Mouse (Mus musculus) heart, embryonic 13.5 days (tissue): ENCODE measurements at regions not wholly inside any gene's neighbourhood (a gene's known extent, or its start where the extent isn't known, plus 50 kb on each side); places are given as distances from the start of the nearest gene placed in this dataset.

Experiments
- ATAC-seq: fragments of 200-750 bp; cut with Nextera tagmentation; 2 replicates; pipeline ENCODE4 v1.8.0; 2017; ENCODE audit warnings: moderate TSS enrichment; ENCODE audit not compliant: insufficient number of reproducible peaks, low FRiP score, low TSS enrichment; ENCODE audit errors: extremely low read depth
- H3K27ac ChIP-seq: fragments of 300-500 bp; sonication (generic); replicated peaks from 2 replicates; pipeline ENCODE4 v1.5.1; 2015; ENCODE audit warnings: moderate library complexity, mild to moderate bottlenecking, inconsistent platforms
- H3K27me3 ChIP-seq: fragments of 300-500 bp; sonication (generic); replicated peaks from 2 replicates; pipeline ENCODE4 v1.6.1; 2015; ENCODE audit warnings: mild to moderate bottlenecking, inconsistent platforms
- H3K36me3 ChIP-seq: fragments of 300-500 bp; sonication (generic); 2 replicates; pipeline ENCODE4 v1.6.1; 2015; ENCODE audit warnings: mild to moderate bottlenecking, inconsistent platforms
- H3K4me1 ChIP-seq: fragments of 300-500 bp; sonication (generic); 2 replicates; pipeline ENCODE4 v1.6.1; 2015; ENCODE audit warnings: inconsistent platforms
- H3K4me2 ChIP-seq: fragments of 300-500 bp; sonication (generic); 2 replicates; pipeline ENCODE4 v1.6.1; 2015; ENCODE audit warnings: inconsistent platforms, mild to moderate bottlenecking, moderate library complexity
- H3K4me3 ChIP-seq: fragments of 300-500 bp; sonication (generic); 2 replicates; pipeline ENCODE4 v1.5.1; 2015; ENCODE audit warnings: moderate library complexity, mild to moderate bottlenecking, inconsistent platforms
- H3K9ac ChIP-seq: fragments of 300-500 bp; sonication (generic); 2 replicates; pipeline ENCODE4 v1.6.1; 2015; ENCODE audit warnings: inconsistent platforms, mild to moderate bottlenecking, moderate library complexity
- H3K9me3 ChIP-seq: fragments of 300-500 bp; sonication (generic); 2 replicates; pipeline ENCODE4 v1.6.1; 2016; ENCODE audit warnings: inconsistent platforms
- WGBS: fragments of 180-500 bp; shearing (Covaris S2); methylation state at CpG from one replicate; pipeline ENCODE4 v1.1.7; 2015; ENCODE audit warnings: mixed read lengths; 5-methylcytosine and 5-hydroxymethylcytosine counted together

- ATAC-seq: no peak
- Histone ChIP-seq H3K9me3 (peaks cover 6% of the 10 kb centered on the region), H3K27me3 (no peaks in the 10 kb centered on the region), H3K9ac (no peak overlapping the region), H3K36me3 (no peaks in the 10 kb centered on the region), H3K27ac (no peak overlapping the region), H3K4me2 (no peak overlapping the region), H3K4me1 (no peaks in the 10 kb centered on the region), H3K4me3 (no peak overlapping the region)
- 38% methylated on average over 3 of the region's 3 CpGs for WGBS
These were observed 220.1 kb upstream of the 9630041A04Rik start for GRCm38 (mm10) chr9:101641524-101641923.

DNA sequence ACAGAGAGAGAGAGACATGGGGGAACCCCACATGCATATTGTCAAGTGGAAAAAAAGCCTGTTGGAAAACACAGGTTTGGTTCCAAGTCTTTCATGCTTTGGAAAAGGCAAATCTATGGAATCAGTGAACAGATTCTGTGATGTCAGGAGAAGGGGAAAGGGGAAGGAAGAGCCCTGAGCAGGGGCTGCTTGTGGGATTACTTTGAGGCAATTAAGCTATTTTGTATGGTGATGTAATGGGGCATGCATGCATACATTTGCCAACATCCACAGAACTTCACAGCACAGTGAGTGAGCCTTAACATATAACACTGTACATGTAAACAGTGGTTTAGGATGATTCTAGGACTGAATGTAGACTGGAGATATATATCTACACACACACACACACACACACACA lies 221.0 kb upstream of the 9630041A04Rik start:
- Histone ChIP-seq H3K4me2 (no peak overlapping the region), H3K9me3 (peaks cover 6% of the 10 kb centered on the region), H3K36me3 (no peaks in the 10 kb centered on the region), H3K4me1 (no peaks in the 10 kb centered on the region), H3K27me3 (no peaks in the 10 kb centered on the region), H3K4me3 (no peak overlapping the region), H3K9ac (no peak overlapping the region), H3K27ac (no peak overlapping the region)
- ATAC-seq: no peak

GRCm38 (mm10) chr9:101616261-101616660 lies 245.4 kb upstream of the 9630041A04Rik start:
- peaks cover 9% of the 10 kb centered on the region; the same call in 1 of the 2 replicates for H3K4me1 ChIP-seq
- no peaks in the 10 kb centered on the region for H3K36me3 ChIP-seq
- no peaks in the 10 kb centered on the region for H3K27me3 ChIP-seq
- H3K9ac ChIP-seq: no peak overlapping the region
- WGBS: 51% methylated on average over 2 of the region's 2 CpGs
- no peak overlapping the region for H3K4me2 ChIP-seq
- H3K9me3 ChIP-seq: no peaks in the 10 kb centered on the region
- no peak for ATAC-seq
- no peak overlapping the region for H3K4me3 ChIP-seq
- no peak overlapping the region for H3K27ac ChIP-seq

DNA sequence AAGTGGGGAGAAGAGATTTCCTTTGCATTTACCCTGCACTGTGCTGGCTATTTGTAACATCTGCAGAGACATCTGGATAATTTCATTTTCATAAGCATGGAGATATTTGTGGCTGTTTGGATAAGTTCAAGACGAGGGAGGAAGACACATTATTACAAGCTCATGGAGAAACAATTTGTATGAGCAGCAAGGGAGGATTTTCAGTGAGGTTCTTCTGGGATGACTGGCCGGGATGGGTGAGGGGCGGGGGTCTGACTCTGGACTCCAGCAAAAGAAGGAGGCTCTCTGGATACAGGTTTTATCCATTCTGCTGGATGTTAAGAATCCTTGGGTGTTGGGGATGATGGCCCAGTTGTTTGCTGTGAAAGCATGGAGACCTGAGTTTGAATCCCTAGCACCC lies 246.5 kb upstream of the 9630041A04Rik start:
- Histone ChIP-seq H3K4me2 (no peak overlapping the region), H3K4me1 (peaks cover 7% of the 10 kb centered on the region; the same call in 1 of the 2 replicates), H3K9me3 (no peaks in the 10 kb centered on the region), H3K27ac (no peak overlapping the region), H3K4me3 (no peak overlapping the region), H3K36me3 (no peaks in the 10 kb centered on the region), H3K9ac (no peak overlapping the region), H3K27me3 (no peaks in the 10 kb centered on the region; the same call in 1 of the 2 replicates)
- 70% methylated on average over 3 of the region's 3 CpGs for WGBS
- no peak for ATAC-seq

GRCm38 (mm10) chr9:101613933-101614332 lies 247.7 kb upstream of the 9630041A04Rik start:
- Histone ChIP-seq H3K4me3 (no peak overlapping the region), H3K36me3 (no peaks in the 10 kb centered on the region), H3K27me3 (no peaks in the 10 kb centered on the region; the same call in 1 of the 2 replicates), H3K4me2 (no peak overlapping the region), H3K4me1 (peaks cover 7% of the 10 kb centered on the region; the same call in 1 of the 2 replicates), H3K9ac (no peak overlapping the region), H3K27ac (0 out of 2 replicates have a peak overlapping the region, but pooled peaks have one; percentile 15), H3K9me3 (no peaks in the 10 kb centered on the region)
- 61% methylated on average over 3 of the region's 3 CpGs for WGBS
- no peak for ATAC-seq

- Histone ChIP-seq H3K27me3 (no peaks in the 10 kb centered on the region; the same call in 1 of the 2 replicates), H3K4me3 (no peak overlapping the region), H3K36me3 (no peaks in the 10 kb centered on the region), H3K4me2 (no peak overlapping the region), H3K27ac (no peak overlapping the region), H3K4me1 (peaks cover 7% of the 10 kb centered on the region; the same call in 1 of the 2 replicates), H3K9ac (no peak overlapping the region), H3K9me3 (no peaks in the 10 kb centered on the region)
- no peak for ATAC-seq
- 53% methylated on average over 2 of the region's 2 CpGs for WGBS
These were observed 248.2 kb upstream of the 9630041A04Rik start for GRCm38 (mm10) chr9:101613471-101613870.

DNA sequence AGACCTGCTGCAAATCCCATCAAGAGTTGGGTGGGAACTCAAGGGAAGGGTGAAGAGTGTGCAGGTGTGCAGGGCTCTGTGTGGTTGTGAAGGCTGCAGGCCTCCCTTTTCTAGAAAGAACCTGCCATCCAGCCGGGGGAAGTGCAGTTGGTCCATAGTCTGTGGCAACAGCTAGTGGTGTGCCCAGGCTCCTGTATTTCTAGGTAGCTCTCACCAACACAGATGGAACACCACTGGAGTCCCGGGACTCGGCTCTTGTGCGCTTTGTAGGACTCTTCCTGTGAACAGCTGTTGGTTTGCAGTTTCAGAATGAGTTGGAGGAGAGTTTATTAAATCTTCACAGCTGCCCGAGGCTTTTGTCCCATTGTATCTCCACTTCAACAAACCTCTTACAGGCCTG lies 248.7 kb upstream of the 9630041A04Rik start:
- Histone ChIP-seq H3K4me3 (no peak overlapping the region), H3K27me3 (no peaks in the 10 kb centered on the region; the same call in 1 of the 2 replicates), H3K36me3 (no peaks in the 10 kb centered on the region), H3K4me1 (peaks cover 7% of the 10 kb centered on the region; the same call in 1 of the 2 replicates), H3K9ac (no peak overlapping the region), H3K4me2 (no peak overlapping the region), H3K27ac (no peak overlapping the region), H3K9me3 (no peaks in the 10 kb centered on the region)
- no peak for ATAC-seq
- 79% methylated on average over 5 of the region's 5 CpGs for WGBS

DNA sequence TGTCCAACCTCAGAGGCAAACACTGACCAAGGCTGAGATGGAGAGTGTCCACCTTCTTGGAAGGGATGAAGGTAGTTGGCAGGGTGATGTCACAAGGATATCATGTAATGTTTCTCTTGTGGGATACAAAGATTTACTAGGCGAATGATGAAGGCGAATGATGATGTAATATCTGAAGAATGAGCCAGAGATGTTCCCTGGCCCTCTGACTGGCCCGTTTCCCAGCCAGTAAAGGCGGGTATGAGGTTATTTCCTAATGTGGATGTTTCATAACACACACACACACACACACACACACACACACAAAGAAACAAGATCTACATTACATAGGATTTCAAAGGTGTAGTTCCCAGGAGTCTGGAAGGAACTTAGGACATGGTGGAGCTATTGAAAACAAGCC lies 249.1 kb upstream of the 9630041A04Rik start:
- no peak for ATAC-seq
- Histone ChIP-seq H3K4me2 (no peak overlapping the region), H3K4me3 (no peak overlapping the region), H3K9me3 (no peaks in the 10 kb centered on the region), H3K27me3 (no peaks in the 10 kb centered on the region; the same call in 1 of the 2 replicates), H3K27ac (no peak overlapping the region), H3K36me3 (no peaks in the 10 kb centered on the region), H3K4me1 (peaks cover 7% of the 10 kb centered on the region; the same call in 1 of the 2 replicates), H3K9ac (no peak overlapping the region)
- WGBS: 53% methylated on average over 4 of the region's 4 CpGs

DNA sequence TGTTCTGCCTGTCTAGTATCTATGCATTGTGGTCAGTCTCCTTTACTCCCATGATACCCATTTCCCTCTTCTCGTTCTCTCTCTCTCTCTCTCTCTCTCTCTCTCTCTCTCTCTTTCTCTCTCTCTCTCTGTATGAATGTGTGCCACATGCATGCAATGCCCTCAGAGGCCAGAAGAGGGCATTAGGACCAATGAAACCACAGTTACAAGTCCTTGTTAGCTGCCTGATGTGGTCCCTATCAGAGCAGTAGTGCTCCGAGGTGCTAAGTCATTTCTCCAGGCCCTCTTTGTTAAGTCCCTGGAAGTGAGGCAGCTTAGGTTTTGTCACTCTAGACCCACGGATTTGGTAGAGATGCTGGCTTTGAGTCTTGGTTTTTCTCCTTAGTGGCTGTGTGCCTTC lies 250.2 kb upstream of the 9630041A04Rik start:
- Histone ChIP-seq H3K4me2 (no peak overlapping the region), H3K36me3 (no peaks in the 10 kb centered on the region), H3K27me3 (no peaks in the 10 kb centered on the region; the same call in 1 of the 2 replicates), H3K9me3 (no peaks in the 10 kb centered on the region), H3K4me3 (no peak overlapping the region), H3K9ac (no peak overlapping the region), H3K27ac (no peak overlapping the region), H3K4me1 (peaks cover 12% of the 10 kb centered on the region; the same call in 1 of the 2 replicates)
- 31% methylated on average over 3 of the region's 3 CpGs for WGBS
- no peak for ATAC-seq

- Histone ChIP-seq H3K36me3 (no peaks in the 10 kb centered on the region), H3K9me3 (no peaks in the 10 kb centered on the region), H3K4me1 (peaks cover 12% of the 10 kb centered on the region; the same call in 1 of the 2 replicates), H3K9ac (no peak overlapping the region), H3K27me3 (no peaks in the 10 kb centered on the region; the same call in 1 of the 2 replicates), H3K4me2 (no peak overlapping the region), H3K4me3 (no peak overlapping the region), H3K27ac (no peak overlapping the region)
- WGBS: 71% methylated on average over 8 of the region's 8 CpGs
- ATAC-seq: no peak
These were observed 250.7 kb upstream of the 9630041A04Rik start for GRCm38 (mm10) chr9:101610806-101611443.

- ATAC-seq: no peak
- Histone ChIP-seq H3K27ac (no peak overlapping the region), H3K4me3 (no peak overlapping the region), H3K9me3 (no peaks in the 10 kb centered on the region), H3K27me3 (no peaks in the 10 kb centered on the region; the same call in 1 of the 2 replicates), H3K4me2 (no peak overlapping the region), H3K4me1 (peaks cover 12% of the 10 kb centered on the region; the same call in 1 of the 2 replicates), H3K9ac (no peak overlapping the region), H3K36me3 (no peaks in the 10 kb centered on the region)
- 79% methylated on average over 4 of the region's 4 CpGs for WGBS
These were observed 251.3 kb upstream of the 9630041A04Rik start for GRCm38 (mm10) chr9:101610338-101610737.

DNA sequence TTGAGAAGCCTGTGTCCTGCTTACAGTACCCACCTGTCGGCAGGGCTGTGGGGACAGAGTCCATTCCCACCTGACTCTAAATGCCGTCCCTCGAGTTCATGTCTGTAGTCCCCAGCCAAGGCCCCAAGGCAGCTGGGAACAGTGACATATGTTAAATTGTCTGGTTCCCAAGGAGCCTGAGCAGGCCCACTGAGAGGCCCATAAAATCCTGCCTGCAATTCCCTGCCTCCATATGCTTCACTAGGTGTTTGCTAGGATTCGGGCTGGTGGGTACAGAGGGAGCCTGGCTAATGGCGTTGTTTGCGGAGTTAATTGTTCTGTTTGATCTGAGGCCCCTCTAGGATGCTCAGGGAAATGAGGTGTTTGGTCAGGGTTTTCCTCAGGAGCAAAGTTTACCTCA lies 258.8 kb upstream of the 9630041A04Rik start:
- no peak for ATAC-seq
- 62% methylated on average over 6 of the region's 6 CpGs for WGBS
- H3K9me3 ChIP-seq: no peaks in the 10 kb centered on the region

More for the DNA sequence above, 258.8 kb upstream of the 9630041A04Rik start:
- Histone ChIP-seq H3K4me2 (no peak overlapping the region), H3K4me1 (0 out of 2 replicates have a peak, but pooled peaks cover 5% of the 10 kb centered on the region), H3K36me3 (no peaks in the 10 kb centered on the region), H3K27me3 (no peaks in the 10 kb centered on the region), H3K4me3 (no peak overlapping the region), H3K9ac (no peak overlapping the region), H3K27ac (no peak overlapping the region)
